Comparison of ENCODE assay signal across 11 mouse cellular contexts in genomic region chr4:102979385-102979784, GRCm38 (mm10). TPM values are rescaled to one million over a fixed set of nuclear protein-coding genes. Genes with fewer than 3 reads are reported as not detected.
A peak's percentile ranks its signal among the peaks of the same experiment; 100 is the strongest.
DNase-seq lines count a peak whose midpoint lies in the region; ATAC-seq and TF ChIP-seq lines count a peak whose summit lies in the region.
"Had no signal": no experiment of that assay in that cellular context is flagged by ENCODE, and none has a peak within 500 bp of the region (broad histone marks: within the 10 kb centered on the region; RNA-seq: fewer than 3 reads in every experiment).

No protein-coding gene starts in this region.

- TF ChIP-seq EP300 in liver, postnatal 0 days (IDR thresholded peaks at IDR 0.05; ENCODE audit: low read depth), result no peak

- no peaks in the 10 kb centered on the region for H3K36me3 ChIP-seq in heart, embryonic 15.5 days
- no peaks in the 10 kb centered on the region for H3K36me3 ChIP-seq in liver, postnatal 0 days (replicated peaks; ENCODE audit: insufficient read depth, low read length)

- peak overlapping the region; percentile 44 for H3K4me3 ChIP-seq in heart, embryonic 15.5 days
- peak overlapping the region; percentile 24; the same call in 1 of the 2 replicates for H3K4me3 ChIP-seq in liver, postnatal 0 days (ENCODE audit: low read depth, low read length)
- H3K4me3 ChIP-seq: erythroblast, embryonic 14.5 days had no signal

- H3K4me2 ChIP-seq in heart, embryonic 15.5 days, result peak overlapping the region; percentile 81
- H3K4me2 ChIP-seq in liver, postnatal 0 days (ENCODE audit: low read depth, low read length), result peak overlapping the region; percentile 57

- H3K9me3 ChIP-seq in heart, embryonic 15.5 days (replicated peaks), result no peaks in the 10 kb centered on the region
- peaks cover 4% of the 10 kb centered on the region; the same call in 1 of the 2 replicates for H3K9me3 ChIP-seq in liver, postnatal 0 days (ENCODE audit: low read length)

- no peak overlapping the region for H3K27ac ChIP-seq in heart, embryonic 15.5 days
- H3K27ac ChIP-seq in liver, postnatal 0 days (ENCODE audit: low read depth), result no peak overlapping the region

- peak; percentile 35; the same call in 1 of the 2 replicates for TF ChIP-seq CTCF in liver, postnatal 0 days (IDR thresholded peaks at IDR 0.05; ENCODE audit: low read depth)

- no peak for DNase-seq in heart, adult 11 months
- DNase-seq in liver, postnatal 0 days, result no peak
- no peak for DNase-seq in layer of hippocampus, adult 9-10 months (ENCODE audit: low spot score)
- no peak for DNase-seq in urinary bladder, adult 2 months (ENCODE audit: low spot score)
- DNase-seq in kidney, adult 8-10 months, result no peak
- DNase-seq: kidney, postnatal 14 days; right cerebral cortex, adult 18-20 months had no signal

- H3K9ac ChIP-seq in heart, embryonic 15.5 days, result no peak overlapping the region
- H3K9ac ChIP-seq in liver, postnatal 0 days (replicated peaks), result no peak overlapping the region

- no peak for ATAC-seq in heart, embryonic 15.5 days (replicated peaks; ENCODE audit: insufficient number of reproducible peaks, insufficient read depth, low FRiP score, low read depth)
- ATAC-seq in CD4-positive, CD25-positive, alpha-beta regulatory T cell, adult 4 months, result peak; percentile 58
- ATAC-seq in hematopoietic stem cell, adult 5-6 weeks (replicated peaks in 1 of 2; ENCODE audit: insufficient read depth in 1 of 2, low FRiP score in 2 of 2, low TSS enrichment in 1 of 2, low read depth in 1 of 2, poor library complexity in 2 of 2, severe bottlenecking in 2 of 2), result peak; percentile 64 to 85; a peak in 3 of 4 replicates
- no peak for ATAC-seq in liver, postnatal 0 days

- WGBS in heart, embryonic 15.5 days, result 38% methylated on average over 5 of the region's 5 CpGs
- WGBS in liver, postnatal 0 days (ENCODE audit: insufficient replicate concordance), result 39% methylated on average over 5 of the region's 5 CpGs

- H3K27me3 ChIP-seq in heart, embryonic 15.5 days, result peaks cover 11% of the 10 kb centered on the region
- H3K27me3 ChIP-seq in liver, postnatal 0 days (ENCODE audit: insufficient read depth, low read length), result no peaks in the 10 kb centered on the region

- peaks cover 10% of the 10 kb centered on the region for H3K4me1 ChIP-seq in heart, embryonic 15.5 days (replicated peaks)
- H3K4me1 ChIP-seq in liver, postnatal 0 days (ENCODE audit: insufficient read depth), result peaks cover 5% of the 10 kb centered on the region

RNA-seq across cellular contexts. Expression of gene Tctex1d1, which starts 1.0 kb away (rescaled TPM):
- polyA plus RNA-seq in heart, embryonic 15.5 days (2015; fragmentation: Nextera tagmentation; extraction: Ambion mirVana), result 1.1 TPM in 1 of 2 replicates, not detected in the other
- polyA plus RNA-seq in CD4-positive, CD25-positive, alpha-beta regulatory T cell, adult 4 months (2017; shearing (Covaris generic)), result not detected
- 2.9 TPM in 1 of 2 replicates, not detected in the other for total RNA-seq in hematopoietic stem cell, adult 5-6 weeks (2017)
- polyA plus RNA-seq in liver, postnatal 0 days (2015; fragmentation: Nextera tagmentation; extraction: Ambion mirVana), result not detected in 2 replicates
- 0.21 and 0.32 TPM in 2 replicates for polyA plus RNA-seq in urinary bladder, adult 2 months (2012; rRNA removed)
- polyA plus RNA-seq: erythroblast, embryonic 14.5 days had no signal

RNA-seq across cellular contexts. Expression of gene Insl5, which starts 47.3 kb away (rescaled TPM):
- 1.1 TPM in 1 of 2 replicates, not detected in the other for polyA plus RNA-seq in heart, embryonic 15.5 days (2015; fragmentation: Nextera tagmentation; extraction: Ambion mirVana)
- polyA plus RNA-seq in CD4-positive, CD25-positive, alpha-beta regulatory T cell, adult 4 months (2017; shearing (Covaris generic)), result not detected
- not detected in 2 replicates for total RNA-seq in hematopoietic stem cell, adult 5-6 weeks (2017)
- not detected in 2 replicates for polyA plus RNA-seq in liver, postnatal 0 days (2015; fragmentation: Nextera tagmentation; extraction: Ambion mirVana)
- 0.12 TPM in 1 of 2 replicates, not detected in the other for polyA plus RNA-seq in urinary bladder, adult 2 months (2012; rRNA removed)
- polyA plus RNA-seq: erythroblast, embryonic 14.5 days had no signal

Comparison
In these comparisons a context has a peak if more than half of its experiments do, and no peak if none do; other contexts are left out.
1. ATAC-seq: peak in CD4-positive, CD25-positive, alpha-beta regulatory T cell, adult 4 months (single experiment) and hematopoietic stem cell, adult 5-6 weeks (2 of 2); none in heart, embryonic 15.5 days (single experiment) and liver, postnatal 0 days (single experiment).